Mouse (Mus musculus) bone marrow macrophage, adult 2 months (primary cell): Measurements from ENCODE around the gene Zfand2b.

Source experiments
- CTCF ChIP-seq: IDR thresholded peaks from 2 replicates; pipeline ENCODE4 v1.5.1; 2012; ENCODE audit warnings: low read depth, mild to moderate bottlenecking, low read length, moderate library complexity
- POLR2A ChIP-seq: IDR thresholded peaks from 2 replicates; pipeline ENCODE4 v1.6.1; 2012; ENCODE audit warnings: mild to moderate bottlenecking, low read depth, low read length, borderline replicate concordance

DNA sequence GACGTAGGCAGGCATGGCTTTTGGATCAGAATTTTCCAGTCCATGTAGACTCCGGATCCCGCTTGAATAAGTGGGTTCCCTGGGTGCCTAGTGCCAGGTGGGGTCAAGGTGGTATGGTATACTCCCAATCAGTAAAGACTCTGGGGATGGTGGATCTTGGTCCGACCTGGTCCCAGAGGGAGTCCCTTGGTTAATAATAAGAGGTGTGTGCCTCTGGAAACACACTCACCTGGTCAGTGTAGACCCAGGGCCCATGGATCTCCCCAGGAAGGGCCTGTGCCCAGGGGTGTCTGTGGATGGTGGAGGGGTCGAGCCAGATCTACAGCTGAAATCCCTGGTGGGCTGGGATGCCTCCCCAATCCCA is 22.8 kb downstream of the Zfand2b start:
- no peak for TF ChIP-seq CTCF
- no peak for TF ChIP-seq POLR2A
